Mouse (Mus musculus) liver, adult 2 months (tissue): ENCODE results near the gene Nkx1-1.

ENCODE experiments used
- CTCF ChIP-seq: fragments of 200-500 bp; IDR thresholded peaks from 2 replicates; pipeline ENCODE4 v1.5.1; 2011; ENCODE audit warnings: low read depth, low read length, control low read depth
- POLR2A ChIP-seq: fragments of 200-500 bp; IDR thresholded peaks from 2 replicates; pipeline ENCODE4 v1.6.1; 2011; ENCODE audit warnings: low read length, control low read depth; ENCODE audit not compliant: insufficient read depth; ENCODE audit errors: extremely low read depth

DNA sequence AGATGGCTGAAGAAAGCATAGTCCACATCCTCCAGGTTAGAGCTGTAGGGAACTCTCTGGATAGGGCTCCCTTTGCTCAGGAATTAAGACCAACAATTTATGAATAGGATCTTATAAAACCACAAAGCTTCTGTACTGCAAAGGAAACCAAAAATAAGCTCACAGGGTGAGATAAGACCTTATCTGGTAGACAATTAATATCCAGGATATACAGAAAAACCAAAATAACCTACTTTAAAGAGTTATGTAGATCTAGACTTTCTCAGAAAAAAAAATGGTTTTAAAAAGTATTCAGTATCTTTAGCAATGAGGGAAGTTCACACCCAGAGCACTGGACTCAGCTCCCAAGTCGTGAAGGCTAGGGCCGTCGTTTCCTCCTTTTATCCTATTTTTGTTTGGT is 13.5 kb downstream of the Nkx1-1 start:
- TF ChIP-seq POLR2A (no peak), CTCF (no peak)
